Comparison of ENCODE assay signal across 12 mouse cellular contexts in the genomic region with DNA sequence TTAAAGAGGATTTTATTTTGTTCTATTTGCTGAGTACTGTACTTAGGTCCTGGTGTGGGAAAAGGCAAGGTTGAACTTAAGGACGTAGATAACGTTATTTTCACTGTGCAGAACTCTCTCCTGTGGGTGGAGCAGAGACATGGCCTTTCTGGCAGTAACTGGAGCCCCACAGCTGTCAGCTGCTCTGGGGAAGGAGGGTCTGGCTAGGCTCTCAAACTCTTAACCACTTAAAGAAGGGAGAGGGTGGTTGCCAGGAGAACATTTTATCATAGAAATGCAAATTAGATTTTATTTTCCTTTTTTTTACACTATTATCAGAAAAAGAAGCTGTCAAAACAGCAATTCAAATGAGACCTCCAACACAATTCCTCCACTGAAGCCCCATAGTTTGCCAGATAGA. TPM values are rescaled to one million over a fixed set of nuclear protein-coding genes. Genes with fewer than 3 reads are reported as not detected.
DNase-seq lines count a peak whose midpoint lies in the region; ATAC-seq and TF ChIP-seq lines count a peak whose summit lies in the region.
"Had no signal": no experiment of that assay in that cellular context is flagged by ENCODE, and none has a peak within 500 bp of the region (broad histone marks: within the 10 kb centered on the region; RNA-seq: fewer than 3 reads in every experiment).

No protein-coding gene starts in this region.

- no peak overlapping the region for H3K4me3 ChIP-seq in kidney, postnatal 0 days (replicated peaks; ENCODE audit: low read depth, low read length)
- H3K4me3 ChIP-seq in forebrain, postnatal 0 days (ENCODE audit: low read depth, low read length), result no peak overlapping the region
- H3K4me3 ChIP-seq in heart, embryonic 16.5 days (ENCODE audit: low read length), result no peak overlapping the region
- H3K4me3 ChIP-seq in left cerebral cortex, adult 2 months, result no peak overlapping the region
- H3K4me3 ChIP-seq: erythroblast, embryonic 14.5 days; heart, adult 2 months had no signal

- ATAC-seq in kidney, postnatal 0 days (replicated peaks; ENCODE audit: low FRiP score, low read depth), result no peak
- ATAC-seq in forebrain, postnatal 0 days, result peak; percentile 79; the same call in 1 of the 2 replicates
- ATAC-seq in heart, embryonic 16.5 days (replicated peaks; ENCODE audit: extremely low read depth, insufficient read depth, low FRiP score), result peak; percentile 61; the same call in 1 of the 2 replicates

- peak; percentile 24 for DNase-seq in kidney, postnatal 0 days (ENCODE audit: low spot score)
- DNase-seq in kidney, adult 18-20 months, result no peak
- DNase-seq in adipocyte (ENCODE audit: low spot score), result peak; percentile 36
- DNase-seq in forebrain, postnatal 0 days, result peak; percentile 26
- DNase-seq in left cerebral cortex, adult 2 months (ENCODE audit: extremely low spot score in 1 of 2, low spot score in 2 of 2), result no peak
- DNase-seq in testis, postnatal 10 days (ENCODE audit: low spot score), result no peak
- DNase-seq in embryo, embryonic 9.5 days (ENCODE audit: extremely low spot score), result no peak
- DNase-seq: cerebellum, postnatal 10 days had no signal

- WGBS in kidney, postnatal 0 days, result 10% methylated on average over 2 of the region's 2 CpGs
- 16% methylated on average over 2 of the region's 2 CpGs for WGBS in forebrain, postnatal 0 days
- WGBS in heart, embryonic 16.5 days, result 4% methylated on average over 2 of the region's 2 CpGs

- H3K4me2 ChIP-seq in kidney, postnatal 0 days (ENCODE audit: low read length), result no peak overlapping the region
- no peak overlapping the region for H3K4me2 ChIP-seq in forebrain, postnatal 0 days (ENCODE audit: low read depth)
- H3K4me2 ChIP-seq in heart, embryonic 16.5 days (ENCODE audit: low read depth, low read length), result no peak overlapping the region

- no peaks in the 10 kb centered on the region for H3K27me3 ChIP-seq in kidney, postnatal 0 days (ENCODE audit: insufficient read depth, low read length)
- no peaks in the 10 kb centered on the region for H3K27me3 ChIP-seq in forebrain, postnatal 0 days (ENCODE audit: insufficient read depth, low read length)
- no peaks in the 10 kb centered on the region for H3K27me3 ChIP-seq in heart, embryonic 16.5 days (ENCODE audit: control insufficient read depth, insufficient read depth, low read length)

- intact Hi-C loops in left cerebral cortex, adult 2 months (cut with DNase I), result no loop called here

- no peak overlapping the region for H3K9ac ChIP-seq in kidney, postnatal 0 days (ENCODE audit: low read depth, low read length)
- H3K9ac ChIP-seq in forebrain, postnatal 0 days, result no peak overlapping the region
- no peak overlapping the region for H3K9ac ChIP-seq in heart, embryonic 16.5 days (ENCODE audit: low read length)
- H3K9ac ChIP-seq: liver, embryonic 14.5 days had no signal

- H3K4me1 ChIP-seq in kidney, postnatal 0 days (replicated peaks; ENCODE audit: insufficient read depth, low read length), result peaks cover 1% of the 10 kb centered on the region; the same call in 1 of the 2 replicates
- H3K4me1 ChIP-seq in forebrain, postnatal 0 days (ENCODE audit: insufficient read depth), result no peaks in the 10 kb centered on the region
- H3K4me1 ChIP-seq in heart, embryonic 16.5 days (ENCODE audit: control insufficient read depth, insufficient read depth, low read length), result peaks cover 12% of the 10 kb centered on the region

- H3K27ac ChIP-seq in kidney, postnatal 0 days, result no peak overlapping the region
- H3K27ac ChIP-seq in forebrain, postnatal 0 days (ENCODE audit: low read depth, low read length), result no peak overlapping the region
- peak overlapping the region; percentile 55 for H3K27ac ChIP-seq in heart, embryonic 16.5 days (ENCODE audit: low read length)
- no peak overlapping the region for H3K27ac ChIP-seq in left cerebral cortex, adult 2 months
- H3K27ac ChIP-seq: heart, adult 2 months; liver, embryonic 14.5 days had no signal

- H3K9me3 ChIP-seq in kidney, postnatal 0 days (replicated peaks; ENCODE audit: low read length), result no peaks in the 10 kb centered on the region
- no peaks in the 10 kb centered on the region for H3K9me3 ChIP-seq in forebrain, postnatal 0 days (ENCODE audit: low read length)
- no peaks in the 10 kb centered on the region for H3K9me3 ChIP-seq in heart, embryonic 16.5 days (replicated peaks; ENCODE audit: control insufficient read depth, low read length)

- H3K36me3 ChIP-seq in kidney, postnatal 0 days (ENCODE audit: insufficient read depth, low read length), result no peaks in the 10 kb centered on the region
- H3K36me3 ChIP-seq in forebrain, postnatal 0 days (ENCODE audit: insufficient read depth), result peaks cover 26% of the 10 kb centered on the region
- peaks cover 11% of the 10 kb centered on the region for H3K36me3 ChIP-seq in heart, embryonic 16.5 days (ENCODE audit: control insufficient read depth, insufficient read depth)

- TF ChIP-seq CTCF in kidney, postnatal 0 days (IDR thresholded peaks at IDR 0.05; ENCODE audit: low read depth), result no peak
- TF ChIP-seq CTCF in forebrain, postnatal 0 days (IDR thresholded peaks at IDR 0.05; ENCODE audit: low read depth), result no peak
- TF ChIP-seq CTCF in left cerebral cortex, adult 2 months (IDR thresholded peaks at IDR 0.05), result no peak

RNA-seq across cellular contexts. Expression of a gene that starts 5.5 kb away (rescaled TPM):
- polyA plus RNA-seq in kidney, postnatal 0 days (2015; fragmentation: Nextera tagmentation; extraction: Ambion mirVana), result 53.1 and 65.4 TPM in 2 replicates
- total RNA-seq in forebrain, postnatal 0 days (2014; rRNA removed), result 85.2 and 95.0 TPM in 2 replicates
- polyA plus RNA-seq in forebrain, postnatal 0 days (2015; fragmentation: Nextera tagmentation; extraction: Ambion mirVana), result 53.1 and 76.6 TPM in 2 replicates
- polyA plus RNA-seq in heart, embryonic 16.5 days (2015; fragmentation: Nextera tagmentation; extraction: Ambion mirVana), result 58.1 and 70.3 TPM in 2 replicates
- total RNA-seq in left cerebral cortex, adult 2 months (2021), result 100 to 1,000 TPM; 183 to 186 TPM

Comparison
In these comparisons a context has a peak if more than half of its experiments do, and no peak if none do; other contexts are left out.
1. DNase-seq: peak in kidney, postnatal 0 days (single experiment), adipocyte (single experiment) and forebrain, postnatal 0 days (single experiment); none in kidney, adult 18-20 months (single experiment), left cerebral cortex, adult 2 months (0 of 2), testis, postnatal 10 days (single experiment) and embryo, embryonic 9.5 days (single experiment).